Mouse (Mus musculus): ENCODE measurements around the gene Grin2b. TPM values are rescaled to one million over a fixed set of nuclear protein-coding genes. Genes with fewer than 3 reads are reported as not detected.
"Not testable (repeated sequence)": the region's sequence is repeated elsewhere in the genome, so short reads cannot be mapped to it uniquely, and the experiment has no call there.

Gene Grin2b
- polyA plus RNA-seq, 1 experiment from 2014 or later, result 2.8 TPM

DNA sequence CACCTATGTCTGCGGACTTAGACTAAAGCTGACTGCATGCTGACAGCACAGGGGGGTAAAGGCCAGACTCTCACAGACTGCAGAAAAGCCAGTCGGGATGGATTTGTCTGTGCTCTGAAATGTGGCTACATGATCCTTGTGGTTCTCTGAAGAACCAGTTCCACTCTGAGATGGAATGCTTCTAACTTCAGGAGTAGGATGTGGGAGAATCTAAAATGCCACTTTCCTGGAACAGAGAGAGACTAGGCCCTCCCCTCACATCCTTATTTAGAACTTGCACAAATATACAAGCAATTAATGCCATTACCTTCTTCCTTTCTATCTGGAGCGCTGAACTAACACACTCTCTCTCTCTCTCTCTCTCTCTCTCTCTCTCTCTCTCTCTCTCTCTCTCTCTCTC lies 346.0 kb downstream of the Grin2b start:
- no peaks in the 10 kb centered on the region for H3K27me3 ChIP-seq
- no peaks in the 10 kb centered on the region for H3K36me3 ChIP-seq
- no peak overlapping the region for H3K27ac ChIP-seq
- WGBS, result 62% methylated on average over 3 of the region's 3 CpGs
- H3K4me2 ChIP-seq, result no peak overlapping the region
- no peak overlapping the region for H3K9ac ChIP-seq
- no peak for ATAC-seq (ENCODE audit: borderline replicate concordance, extremely low read depth, low FRiP score, low TSS enrichment)
- no peaks in the 10 kb centered on the region for H3K9me3 ChIP-seq
- no peak overlapping the region for H3K4me3 ChIP-seq
- H3K4me1 ChIP-seq, result no peaks in the 10 kb centered on the region

DNA sequence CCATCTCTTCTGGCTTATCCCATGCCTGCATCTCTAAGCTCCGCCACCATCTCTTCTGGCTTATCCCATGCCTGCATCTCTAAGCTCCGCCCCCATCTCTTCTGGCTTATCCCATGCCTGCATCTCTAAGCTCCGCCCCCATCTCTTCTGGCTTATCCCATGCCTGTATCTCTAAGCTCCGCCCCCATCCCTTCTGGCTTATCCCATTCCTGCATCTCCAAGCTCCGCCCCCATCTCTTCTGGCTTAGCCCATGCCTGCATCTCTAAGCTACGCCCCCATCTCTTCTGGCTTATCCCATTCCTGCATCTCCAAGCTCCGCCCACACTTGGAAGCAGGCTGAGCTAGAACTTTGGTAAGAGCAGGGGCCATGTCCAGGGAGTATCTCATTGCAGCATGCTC lies 346.5 kb downstream of the Grin2b start:
- not testable (repeated sequence) for H3K27ac ChIP-seq

DNA sequence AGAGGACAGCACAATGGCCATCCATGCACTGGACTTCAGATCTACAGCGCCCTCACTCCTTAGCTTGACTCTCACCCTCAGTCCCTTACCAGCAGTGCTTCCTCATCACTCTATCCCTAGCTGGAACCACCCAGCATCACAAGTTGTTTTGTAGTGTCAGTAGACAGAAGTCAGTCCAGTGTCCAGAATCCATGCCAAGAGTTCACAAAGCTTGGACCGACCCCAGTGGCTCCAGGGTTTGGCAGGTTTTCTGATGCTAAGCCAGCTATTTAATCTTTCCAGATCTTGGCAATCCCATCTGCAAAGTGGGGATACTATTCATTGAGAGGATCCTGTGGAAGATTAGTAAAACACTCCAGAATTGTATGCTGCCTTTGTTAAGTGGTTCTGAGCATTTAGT lies 355.9 kb downstream of the Grin2b start:
- 70% methylated on average over 2 of the region's 2 CpGs for WGBS
- H3K27me3 ChIP-seq, result no peaks in the 10 kb centered on the region
- no peak overlapping the region for H3K27ac ChIP-seq
- no peak overlapping the region for H3K9ac ChIP-seq
- no peak overlapping the region for H3K4me2 ChIP-seq
- no peaks in the 10 kb centered on the region for H3K4me1 ChIP-seq
- no peak overlapping the region for H3K4me3 ChIP-seq
- H3K9me3 ChIP-seq, result no peaks in the 10 kb centered on the region
- H3K36me3 ChIP-seq, result no peaks in the 10 kb centered on the region
- no peak for ATAC-seq (ENCODE audit: borderline replicate concordance, extremely low read depth, low FRiP score, low TSS enrichment)

More for the DNA sequence above, 346.5 kb downstream of the Grin2b start:
- not testable (repeated sequence) for H3K27me3 ChIP-seq; H3K4me1 ChIP-seq; H3K4me2 ChIP-seq; ATAC-seq (ENCODE audit: borderline replicate concordance, extremely low read depth, low FRiP score, low TSS enrichment); H3K9ac ChIP-seq; H3K4me3 ChIP-seq; H3K36me3 ChIP-seq; H3K9me3 ChIP-seq
- 92% methylated on average over 7 of the region's 7 CpGs for WGBS

DNA sequence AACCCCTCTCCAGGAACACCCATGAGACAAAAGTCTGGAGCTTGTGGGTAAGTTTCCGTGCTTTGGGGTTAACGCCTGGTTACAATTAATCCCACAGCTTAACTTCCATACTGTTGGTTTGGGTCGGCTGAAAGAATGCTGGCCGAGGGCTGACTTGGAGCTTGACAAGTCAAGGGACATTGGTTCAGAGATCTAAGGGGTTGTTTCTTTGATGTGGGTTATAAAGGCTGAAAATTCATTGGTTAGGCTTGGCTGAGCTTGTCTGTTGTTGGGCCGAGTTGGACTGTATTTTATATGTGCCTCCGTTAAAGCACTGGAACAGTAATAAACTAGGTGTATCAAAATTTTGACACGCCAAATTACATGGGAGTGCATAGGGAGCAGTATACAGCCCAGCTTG lies 359.6 kb downstream of the Grin2b start:
- Histone ChIP-seq H3K9ac (no peak overlapping the region), H3K27ac (no peak overlapping the region), H3K27me3 (no peaks in the 10 kb centered on the region), H3K36me3 (no peaks in the 10 kb centered on the region), H3K9me3 (no peaks in the 10 kb centered on the region), H3K4me3 (no peak overlapping the region), H3K4me1 (no peaks in the 10 kb centered on the region), H3K4me2 (no peak overlapping the region)
- no peak for ATAC-seq (ENCODE audit: borderline replicate concordance, extremely low read depth, low FRiP score, low TSS enrichment)
- 77% methylated on average over 7 of the region's 7 CpGs for WGBS

- no peaks in the 10 kb centered on the region for H3K4me1 ChIP-seq
- no peak for ATAC-seq (ENCODE audit: borderline replicate concordance, extremely low read depth, low FRiP score, low TSS enrichment)
- H3K27ac ChIP-seq, result no peak overlapping the region
- WGBS, result 83% methylated on average over 9 of the region's 9 CpGs
- no peak overlapping the region for H3K4me2 ChIP-seq
- H3K4me3 ChIP-seq, result no peak overlapping the region
- H3K9me3 ChIP-seq, result no peaks in the 10 kb centered on the region
- H3K9ac ChIP-seq, result no peak overlapping the region
- no peaks in the 10 kb centered on the region for H3K27me3 ChIP-seq
- H3K36me3 ChIP-seq, result no peaks in the 10 kb centered on the region
These were observed 367.9 kb downstream of the Grin2b start for GRCm38 (mm10) chr6:135805436-135805835.

GRCm38 (mm10) chr6:135799949-135800348 lies 373.4 kb downstream of the Grin2b start:
- Histone ChIP-seq H3K4me2 (no peak overlapping the region), H3K4me3 (no peak overlapping the region), H3K9me3 (no peaks in the 10 kb centered on the region), H3K27me3 (no peaks in the 10 kb centered on the region), H3K27ac (no peak overlapping the region), H3K9ac (no peak overlapping the region), H3K4me1 (no peaks in the 10 kb centered on the region), H3K36me3 (no peaks in the 10 kb centered on the region)
- 57% methylated on average over 8 of the region's 8 CpGs for WGBS
- ATAC-seq (ENCODE audit: borderline replicate concordance, extremely low read depth, low FRiP score, low TSS enrichment), result no peak

DNA sequence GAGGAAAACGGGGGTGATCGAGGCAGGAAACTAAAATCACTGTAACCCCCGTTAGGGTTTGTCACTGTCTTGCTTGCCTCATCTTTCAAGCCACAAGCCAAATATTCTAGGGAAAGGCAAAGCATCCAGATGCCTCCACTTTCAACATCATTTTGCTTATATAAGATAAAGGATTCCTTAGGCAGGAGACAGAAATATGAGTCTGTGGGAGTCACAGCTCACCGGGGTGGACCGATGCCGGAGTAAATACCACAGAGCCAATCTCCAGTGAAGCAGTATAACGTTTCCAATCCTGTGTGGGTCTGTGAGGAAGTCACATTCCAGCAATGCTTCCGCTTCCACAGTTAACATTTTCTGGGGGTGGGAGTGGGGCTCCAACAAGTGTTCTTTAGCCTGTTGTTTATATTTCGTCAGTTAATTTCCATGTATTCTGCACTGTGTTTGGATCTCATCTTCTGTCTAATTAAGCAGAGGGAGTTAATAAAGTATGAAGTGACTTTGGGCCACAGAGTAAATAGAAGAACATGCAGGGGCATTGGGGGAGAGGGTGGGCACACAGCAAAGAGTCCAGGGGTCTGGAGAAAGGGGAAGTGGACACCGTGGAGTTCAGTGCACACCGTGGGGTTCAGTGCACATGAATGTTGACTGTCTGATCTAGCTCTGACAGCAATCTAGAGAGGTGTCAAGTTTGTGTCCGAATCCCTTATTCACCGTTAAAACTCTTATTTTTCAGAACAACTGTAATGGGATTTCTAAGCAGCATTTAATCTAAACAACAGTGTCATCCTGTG lies 374.9 kb downstream of the Grin2b start:
- Histone ChIP-seq H3K4me3 (no peak overlapping the region), H3K27me3 (no peaks in the 10 kb centered on the region), H3K9me3 (no peaks in the 10 kb centered on the region), H3K4me2 (no peak overlapping the region), H3K27ac (no peak overlapping the region), H3K36me3 (no peaks in the 10 kb centered on the region), H3K4me1 (no peaks in the 10 kb centered on the region), H3K9ac (no peak overlapping the region)
- no peak; the same call in 1 of the 2 replicates for ATAC-seq (ENCODE audit: borderline replicate concordance, extremely low read depth, low FRiP score, low TSS enrichment)
- WGBS, result 52% methylated on average over 13 of the region's 13 CpGs

- Histone ChIP-seq H3K4me2 (no peak overlapping the region), H3K36me3 (no peaks in the 10 kb centered on the region), H3K27me3 (no peaks in the 10 kb centered on the region), H3K4me3 (no peak overlapping the region), H3K9me3 (no peaks in the 10 kb centered on the region), H3K27ac (no peak overlapping the region), H3K4me1 (no peaks in the 10 kb centered on the region), H3K9ac (no peak overlapping the region)
- no peak for ATAC-seq (ENCODE audit: borderline replicate concordance, extremely low read depth, low FRiP score, low TSS enrichment)
- WGBS, result 74% methylated on average over 10 of the region's 10 CpGs
These were observed 375.8 kb downstream of the Grin2b start for GRCm38 (mm10) chr6:135797371-135798033.

GRCm38 (mm10) chr6:135796911-135797310 lies 376.4 kb downstream of the Grin2b start:
- Histone ChIP-seq H3K4me1 (no peaks in the 10 kb centered on the region), H3K27me3 (no peaks in the 10 kb centered on the region), H3K27ac (no peak overlapping the region), H3K9me3 (no peaks in the 10 kb centered on the region), H3K36me3 (no peaks in the 10 kb centered on the region), H3K4me2 (no peak overlapping the region), H3K4me3 (no peak overlapping the region), H3K9ac (no peak overlapping the region)
- no peak for ATAC-seq (ENCODE audit: borderline replicate concordance, extremely low read depth, low FRiP score, low TSS enrichment)
- 83% methylated on average over 4 of the region's 4 CpGs for WGBS

- H3K27me3 ChIP-seq, result no peaks in the 10 kb centered on the region
- no peak overlapping the region for H3K27ac ChIP-seq
- H3K4me3 ChIP-seq, result no peak overlapping the region
- no peak overlapping the region for H3K4me2 ChIP-seq
- 0 out of 2 replicates have a peak, but pooled peaks cover 6% of the 10 kb centered on the region for H3K4me1 ChIP-seq
- no peak for ATAC-seq (ENCODE audit: borderline replicate concordance, extremely low read depth, low FRiP score, low TSS enrichment)
- no peaks in the 10 kb centered on the region for H3K36me3 ChIP-seq
- WGBS, result 84% methylated on average over 4 of the region's 4 CpGs
- H3K9me3 ChIP-seq, result no peaks in the 10 kb centered on the region
- no peak overlapping the region for H3K9ac ChIP-seq
These were observed 381.9 kb downstream of the Grin2b start for GRCm38 (mm10) chr6:135791412-135791811.

- no peak overlapping the region for H3K27ac ChIP-seq
- H3K4me2 ChIP-seq, result no peak overlapping the region
- ATAC-seq (ENCODE audit: borderline replicate concordance, extremely low read depth, low FRiP score, low TSS enrichment), result no peak; the same call in 1 of the 2 replicates
- no peaks in the 10 kb centered on the region for H3K9me3 ChIP-seq
- no peaks in the 10 kb centered on the region for H3K27me3 ChIP-seq
- H3K9ac ChIP-seq, result no peak overlapping the region
- H3K4me3 ChIP-seq, result no peak overlapping the region
- no peaks in the 10 kb centered on the region for H3K36me3 ChIP-seq
- peaks cover 17% of the 10 kb centered on the region for H3K4me1 ChIP-seq
- 59% methylated on average over 11 of the region's 11 CpGs for WGBS
These were observed 383.6 kb downstream of the Grin2b start for GRCm38 (mm10) chr6:135789603-135790170.

DNA sequence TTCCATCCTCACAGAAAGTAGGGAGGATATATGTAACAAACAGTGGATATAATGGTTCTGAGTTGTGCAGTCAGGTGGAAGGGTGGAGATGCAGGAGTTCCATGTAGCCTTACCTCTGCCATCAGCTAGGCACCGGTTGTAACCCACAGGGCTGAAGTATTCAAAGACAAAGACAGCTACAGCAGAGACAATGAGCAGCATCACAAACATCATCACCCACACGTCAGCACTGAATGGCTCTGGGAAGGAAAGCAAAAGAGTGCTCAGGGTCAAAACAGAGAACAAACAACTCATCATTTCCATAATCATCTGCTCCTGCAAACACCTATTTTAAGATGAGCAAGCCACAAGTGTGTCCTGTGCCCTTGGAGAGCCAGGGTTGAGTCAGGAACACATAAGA lies 398.6 kb downstream of the Grin2b start:
- no peak for ATAC-seq (ENCODE audit: borderline replicate concordance, extremely low read depth, low FRiP score, low TSS enrichment)
- no peak overlapping the region for H3K9ac ChIP-seq
- H3K4me2 ChIP-seq, result no peak overlapping the region
- H3K9me3 ChIP-seq, result no peaks in the 10 kb centered on the region
- WGBS, result 77% methylated on average over 2 of the region's 2 CpGs
- H3K27ac ChIP-seq, result no peak overlapping the region
- H3K36me3 ChIP-seq, result no peaks in the 10 kb centered on the region
- no peaks in the 10 kb centered on the region for H3K27me3 ChIP-seq
- H3K4me1 ChIP-seq, result no peaks in the 10 kb centered on the region
- no peak overlapping the region for H3K4me3 ChIP-seq

Measured in lung, embryonic 15.5 days (tissue).